Mouse (Mus musculus): ENCODE data around the gene Cela2a.

DNA sequence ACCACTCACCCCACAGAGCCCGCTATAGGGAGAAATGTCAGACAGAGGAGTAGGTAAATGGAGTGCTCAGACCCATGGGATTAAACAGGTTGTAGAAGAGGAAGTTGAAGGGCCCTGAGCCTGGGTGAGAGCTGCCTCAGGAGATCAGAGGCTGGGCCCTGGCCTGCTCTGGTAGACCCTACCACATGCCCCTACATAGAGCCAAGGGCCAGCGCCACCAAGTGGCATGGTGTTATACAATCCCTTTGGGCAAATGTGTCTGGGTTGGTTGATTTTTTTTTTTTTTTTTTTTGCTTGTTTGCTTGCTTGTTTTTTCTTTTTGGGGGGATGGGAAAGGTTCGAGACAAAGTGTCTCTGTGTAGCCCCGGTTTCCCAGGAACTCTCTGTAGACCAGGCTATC lies 21.9 kb downstream of the Cela2a start:
- TF ChIP-seq CTCF (IDR thresholded peaks at IDR 0.05; ENCODE audit: low read depth), result no peak
- TF ChIP-seq EP300 (optimal IDR thresholded peaks at IDR 0.05), result no peak

All from stomach, postnatal 0 days (tissue).